Mouse (Mus musculus): Measurements from ENCODE around the gene Fli1. TPM values are rescaled to one million over a fixed set of nuclear protein-coding genes. Genes with fewer than 3 reads are reported as not detected.

Fli1 gene
- polyA plus RNA-seq, 1 experiment from 2014 or later, result 34.9 TPM

DNA sequence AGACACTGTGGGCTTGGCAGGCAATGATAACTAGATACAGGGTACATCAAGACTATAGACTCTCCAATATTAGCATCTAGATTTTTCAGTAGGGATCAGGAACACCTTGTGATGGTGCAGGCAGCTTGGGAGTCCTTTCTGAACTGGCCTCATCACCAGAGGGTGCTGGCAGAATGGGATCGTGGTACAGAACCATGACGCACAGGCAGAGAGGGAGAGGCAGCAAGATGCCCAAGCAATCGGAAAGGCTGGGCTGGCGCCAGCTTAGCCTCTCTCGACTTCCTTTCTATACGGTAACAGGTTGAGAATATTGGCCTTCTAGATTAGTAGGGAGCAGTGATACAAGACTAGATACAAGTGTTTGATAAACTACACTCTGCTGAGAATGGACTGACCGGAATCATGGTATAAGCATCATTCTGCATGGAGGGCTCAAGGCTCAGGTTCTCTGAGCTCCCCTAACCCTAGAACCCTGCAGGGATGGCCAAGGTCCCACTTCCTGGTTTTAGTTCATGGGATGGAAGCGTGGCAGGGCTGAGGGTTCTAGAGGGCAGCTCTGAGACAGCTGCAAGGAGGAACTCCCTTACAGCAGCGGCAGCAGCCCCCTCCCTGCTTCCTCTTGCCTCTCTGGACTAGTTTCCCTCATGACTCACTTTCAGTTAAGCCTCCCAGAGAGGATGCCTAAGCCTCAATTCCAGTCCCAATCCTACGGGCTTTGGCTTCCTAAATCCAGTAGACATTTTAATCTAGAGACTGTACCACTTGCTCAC, 67.9 kb downstream of the Fli1 start:
- Histone ChIP-seq H3K27ac (ENCODE audit: low read length) (no peak overlapping the region), H3K4me1 (replicated peaks; ENCODE audit: control insufficient read depth, insufficient read depth, low read length) (peaks cover 8% of the 10 kb centered on the region), H3K9ac (ENCODE audit: low read length) (no peak overlapping the region), H3K27me3 (ENCODE audit: control insufficient read depth, insufficient read depth, low read depth, low read length) (no peaks in the 10 kb centered on the region), H3K4me3 (ENCODE audit: low read length) (no peak overlapping the region), H3K36me3 (ENCODE audit: control insufficient read depth, insufficient read depth, low read length) (no peaks in the 10 kb centered on the region), H3K9me3 (ENCODE audit: control insufficient read depth, low read length) (no peaks in the 10 kb centered on the region), H3K4me2 (ENCODE audit: low read depth, low read length) (no peak overlapping the region)
- no peak for ATAC-seq (ENCODE audit: low read depth)
- 75% methylated on average over 10 of the region's 10 CpGs for WGBS

DNA sequence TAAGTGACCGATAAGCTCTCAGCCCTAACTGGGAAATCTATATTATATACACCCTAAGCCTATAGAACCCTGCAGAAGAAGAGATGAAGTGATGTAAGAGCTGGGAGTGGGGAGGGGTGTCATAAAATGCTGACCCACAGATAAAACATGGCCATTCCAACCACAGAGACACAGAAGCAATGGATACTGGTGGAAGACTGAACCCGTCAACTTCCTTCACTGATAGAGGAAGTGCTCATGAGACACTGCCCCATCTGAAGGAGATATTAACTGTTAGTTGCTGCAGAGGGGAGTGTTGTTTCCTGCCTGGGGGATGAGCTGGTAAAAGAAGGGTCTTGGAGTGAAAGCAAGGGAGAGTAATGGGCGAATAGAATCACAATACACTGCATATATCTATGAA, 70.3 kb downstream of the Fli1 start:
- no peaks in the 10 kb centered on the region for H3K9me3 ChIP-seq (ENCODE audit: control insufficient read depth, low read length)
- H3K4me2 ChIP-seq (ENCODE audit: low read depth, low read length), result no peak overlapping the region
- H3K27ac ChIP-seq (ENCODE audit: low read length), result no peak overlapping the region
- no peak overlapping the region for H3K4me3 ChIP-seq (ENCODE audit: low read length)
- no peak for ATAC-seq (ENCODE audit: low read depth)
- no peaks in the 10 kb centered on the region for H3K27me3 ChIP-seq (ENCODE audit: control insufficient read depth, insufficient read depth, low read depth, low read length)
- H3K4me1 ChIP-seq (replicated peaks; ENCODE audit: control insufficient read depth, insufficient read depth, low read length), result peaks cover 9% of the 10 kb centered on the region
- no peak overlapping the region for H3K9ac ChIP-seq (ENCODE audit: low read length)
- H3K36me3 ChIP-seq (ENCODE audit: control insufficient read depth, insufficient read depth, low read length), result no peaks in the 10 kb centered on the region
- 62% methylated on average over 3 of the region's 3 CpGs for WGBS

DNA sequence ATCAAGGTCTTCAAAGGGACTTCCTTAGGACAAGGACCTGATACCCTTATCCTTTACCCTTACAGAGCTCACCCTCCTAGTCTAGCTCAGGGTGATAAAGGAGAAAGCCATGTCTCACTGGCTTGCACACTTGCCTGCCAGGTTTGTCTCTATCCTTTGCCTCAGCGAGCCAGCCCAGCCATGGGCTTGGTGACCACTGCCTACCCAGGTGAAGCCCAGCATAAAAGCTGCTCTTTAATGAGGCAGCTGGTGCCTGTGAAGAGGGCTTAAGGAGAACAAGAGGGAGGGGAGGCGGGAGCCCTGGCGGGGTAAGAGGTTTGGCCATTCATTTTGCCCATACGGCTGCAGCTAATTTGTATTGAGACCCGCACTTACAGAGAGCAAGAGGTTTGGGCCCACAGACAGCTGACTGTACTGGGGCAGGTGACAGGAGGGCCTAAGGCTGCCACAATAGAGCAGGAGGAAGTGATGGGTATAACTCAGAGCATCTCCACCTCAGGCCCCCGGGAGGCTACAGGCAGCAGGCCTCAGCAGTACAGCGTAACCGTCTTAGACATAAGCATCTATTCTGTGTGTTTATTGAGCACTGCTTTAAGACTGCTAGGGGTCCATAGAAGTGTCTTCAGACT, 73.4 kb downstream of the Fli1 start:
- peaks cover 3% of the 10 kb centered on the region for H3K36me3 ChIP-seq (ENCODE audit: control insufficient read depth, insufficient read depth, low read length)
- 68% methylated on average over 8 of the region's 8 CpGs for WGBS
- no peaks in the 10 kb centered on the region for H3K9me3 ChIP-seq (ENCODE audit: control insufficient read depth, low read length)
- H3K9ac ChIP-seq (ENCODE audit: low read length), result no peak overlapping the region
- H3K27ac ChIP-seq (ENCODE audit: low read length), result no peak overlapping the region
- no peaks in the 10 kb centered on the region for H3K27me3 ChIP-seq (ENCODE audit: control insufficient read depth, insufficient read depth, low read depth, low read length)
- no peak overlapping the region for H3K4me2 ChIP-seq (ENCODE audit: low read depth, low read length)
- H3K4me3 ChIP-seq (ENCODE audit: low read length), result no peak overlapping the region
- H3K4me1 ChIP-seq (replicated peaks; ENCODE audit: control insufficient read depth, insufficient read depth, low read length), result peaks cover 17% of the 10 kb centered on the region
- ATAC-seq (ENCODE audit: low read depth), result 0 out of 2 replicates have a peak, but pooled peaks have one; percentile 26

DNA sequence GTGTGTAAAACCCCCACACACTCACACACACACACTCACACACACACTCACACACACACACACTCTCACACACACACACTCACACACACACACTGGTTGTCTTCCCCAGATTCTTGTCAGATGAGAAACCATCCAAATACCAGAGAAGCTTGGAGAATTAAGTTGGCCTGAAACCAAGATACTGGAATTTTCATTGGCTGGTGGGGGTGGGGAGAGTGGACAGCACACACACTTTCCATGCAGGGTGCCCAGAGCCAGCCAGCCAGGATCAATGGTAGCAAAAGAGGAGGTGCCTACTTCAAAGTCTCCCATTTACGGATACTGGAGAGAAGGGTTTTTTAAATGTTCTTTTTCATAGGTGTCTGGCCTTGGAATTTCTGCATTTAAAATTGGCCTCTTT, 74.3 kb downstream of the Fli1 start:
- Histone ChIP-seq H3K36me3 (ENCODE audit: control insufficient read depth, insufficient read depth, low read length) (peaks cover 3% of the 10 kb centered on the region), H3K9me3 (ENCODE audit: control insufficient read depth, low read length) (no peaks in the 10 kb centered on the region), H3K27me3 (ENCODE audit: control insufficient read depth, insufficient read depth, low read depth, low read length) (no peaks in the 10 kb centered on the region), H3K9ac (ENCODE audit: low read length) (no peak overlapping the region), H3K27ac (ENCODE audit: low read length) (no peak overlapping the region), H3K4me3 (ENCODE audit: low read length) (no peak overlapping the region), H3K4me1 (replicated peaks; ENCODE audit: control insufficient read depth, insufficient read depth, low read length) (peaks cover 17% of the 10 kb centered on the region), H3K4me2 (ENCODE audit: low read depth, low read length) (no peak overlapping the region)
- 33% methylated on average over 1 of the region's 1 CpGs for WGBS
- ATAC-seq (ENCODE audit: low read depth), result peak; percentile 42; the same call in 1 of the 2 replicates

GRCm38 (mm10) chr9:32467443-32467842, 75.2 kb downstream of the Fli1 start:
- ATAC-seq (ENCODE audit: low read depth), result peak; percentile 72
- WGBS, result 56% methylated on average over 8 of the region's 8 CpGs
- Histone ChIP-seq H3K4me1 (replicated peaks; ENCODE audit: control insufficient read depth, insufficient read depth, low read length) (peaks cover 17% of the 10 kb centered on the region), H3K9me3 (ENCODE audit: control insufficient read depth, low read length) (no peaks in the 10 kb centered on the region), H3K9ac (ENCODE audit: low read length) (no peak overlapping the region), H3K27me3 (ENCODE audit: control insufficient read depth, insufficient read depth, low read depth, low read length) (no peaks in the 10 kb centered on the region), H3K36me3 (ENCODE audit: control insufficient read depth, insufficient read depth, low read length) (peaks cover 3% of the 10 kb centered on the region), H3K4me3 (ENCODE audit: low read length) (no peak overlapping the region), H3K27ac (ENCODE audit: low read length) (no peak overlapping the region), H3K4me2 (ENCODE audit: low read depth, low read length) (no peak overlapping the region)

- WGBS, result 39% methylated on average over 8 of the region's 8 CpGs
- Histone ChIP-seq H3K9me3 (ENCODE audit: control insufficient read depth, low read length) (no peaks in the 10 kb centered on the region), H3K27me3 (ENCODE audit: control insufficient read depth, insufficient read depth, low read depth, low read length) (no peaks in the 10 kb centered on the region), H3K4me2 (ENCODE audit: low read depth, low read length) (no peak overlapping the region), H3K4me3 (ENCODE audit: low read length) (no peak overlapping the region), H3K4me1 (replicated peaks; ENCODE audit: control insufficient read depth, insufficient read depth, low read length) (peaks cover 17% of the 10 kb centered on the region), H3K36me3 (ENCODE audit: control insufficient read depth, insufficient read depth, low read length) (peaks cover 3% of the 10 kb centered on the region), H3K27ac (ENCODE audit: low read length) (no peak overlapping the region), H3K9ac (ENCODE audit: low read length) (no peak overlapping the region)
- no peak for ATAC-seq (ENCODE audit: low read depth)
Measured at GRCm38 (mm10) chr9:32466861-32467260, 75.8 kb downstream of the Fli1 start.

GRCm38 (mm10) chr9:32456707-32457106, 86.0 kb downstream of the Fli1 start:
- 76% methylated on average over 3 of the region's 3 CpGs for WGBS
- no peaks in the 10 kb centered on the region for H3K4me1 ChIP-seq (replicated peaks; ENCODE audit: control insufficient read depth, insufficient read depth, low read length)

DNA sequence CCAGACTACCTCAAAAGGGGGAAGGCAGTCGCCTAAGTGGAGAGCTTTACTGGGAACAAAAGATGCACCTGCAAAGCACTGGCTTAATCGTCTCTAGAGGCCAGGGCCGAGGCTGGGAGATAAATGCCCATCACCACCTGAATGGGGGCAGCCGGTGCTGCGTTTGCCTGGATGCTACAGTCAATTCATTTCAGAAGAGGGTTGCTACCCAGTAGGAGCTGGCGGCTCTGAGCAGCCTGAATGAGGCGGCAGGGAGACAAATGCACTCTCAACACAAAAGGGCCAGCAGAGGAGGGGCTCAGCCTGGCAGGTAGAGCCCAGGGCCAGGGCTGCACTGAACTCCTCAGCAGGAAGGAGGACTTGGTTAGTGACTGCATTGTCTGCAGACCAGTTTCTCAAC, 92.5 kb downstream of the Fli1 start:
- 34% methylated on average over 7 of the region's 7 CpGs for WGBS
- no peak for ATAC-seq (ENCODE audit: low read depth)
- Histone ChIP-seq H3K4me1 (replicated peaks; ENCODE audit: control insufficient read depth, insufficient read depth, low read length) (no peaks in the 10 kb centered on the region), H3K27ac (ENCODE audit: low read length) (no peak overlapping the region), H3K9me3 (ENCODE audit: control insufficient read depth, low read length) (no peaks in the 10 kb centered on the region), H3K27me3 (ENCODE audit: control insufficient read depth, insufficient read depth, low read depth, low read length) (no peaks in the 10 kb centered on the region), H3K9ac (ENCODE audit: low read length) (no peak overlapping the region), H3K4me2 (ENCODE audit: low read depth, low read length) (no peak overlapping the region), H3K36me3 (ENCODE audit: control insufficient read depth, insufficient read depth, low read length) (no peaks in the 10 kb centered on the region; the same call in 1 of the 2 replicates), H3K4me3 (ENCODE audit: low read length) (no peak overlapping the region)

More at GRCm38 (mm10) chr9:32456707-32457106, 86.0 kb downstream of the Fli1 start:
- Histone ChIP-seq H3K9me3 (ENCODE audit: control insufficient read depth, low read length) (no peaks in the 10 kb centered on the region), H3K4me3 (ENCODE audit: low read length) (no peak overlapping the region), H3K4me2 (ENCODE audit: low read depth, low read length) (no peak overlapping the region), H3K36me3 (ENCODE audit: control insufficient read depth, insufficient read depth, low read length) (no peaks in the 10 kb centered on the region), H3K9ac (ENCODE audit: low read length) (no peak overlapping the region), H3K27ac (ENCODE audit: low read length) (no peak overlapping the region), H3K27me3 (ENCODE audit: control insufficient read depth, insufficient read depth, low read depth, low read length) (no peaks in the 10 kb centered on the region)
- ATAC-seq (ENCODE audit: low read depth), result no peak

- Histone ChIP-seq H3K4me2 (ENCODE audit: low read depth, low read length) (no peak overlapping the region), H3K27ac (ENCODE audit: low read length) (no peak overlapping the region), H3K36me3 (ENCODE audit: control insufficient read depth, insufficient read depth, low read length) (no peaks in the 10 kb centered on the region; the same call in 1 of the 2 replicates), H3K9ac (ENCODE audit: low read length) (no peak overlapping the region), H3K4me3 (ENCODE audit: low read length) (no peak overlapping the region), H3K27me3 (ENCODE audit: control insufficient read depth, insufficient read depth, low read depth, low read length) (no peaks in the 10 kb centered on the region), H3K4me1 (replicated peaks; ENCODE audit: control insufficient read depth, insufficient read depth, low read length) (peaks cover 6% of the 10 kb centered on the region; the same call in 1 of the 2 replicates), H3K9me3 (ENCODE audit: control insufficient read depth, low read length) (no peaks in the 10 kb centered on the region)
- WGBS, result 74% methylated on average over 5 of the region's 5 CpGs
- no peak for ATAC-seq (ENCODE audit: low read depth)
Measured at GRCm38 (mm10) chr9:32448766-32449165, 93.9 kb downstream of the Fli1 start.

All from lung, embryonic 16.5 days (tissue).